Mouse (Mus musculus): ENCODE measurements at regions not wholly inside any gene's neighbourhood (a gene's known extent, or its start where the extent isn't known, plus 50 kb on each side); places are given as distances from the start of the nearest gene placed in this dataset. TPM values are rescaled to one million over a fixed set of nuclear protein-coding genes. Genes with fewer than 3 reads are reported as not detected.
A peak's percentile ranks its signal among the peaks of the same experiment; 100 is the strongest.

MicroRNAs encoded in the stretch of these regions (microRNA counts, 519-probe panel; counts per million panel counts)
- microRNA mmu-miR-1193 (2,940 counts per million, percentile 31 among the panel's probes with 10 or more counts), microRNA mmu-miR-1197 (51.3 counts per million), microRNA mmu-miR-134 (3,778 counts per million, percentile 56 among the panel's probes with 10 or more counts), microRNA mmu-miR-154 (4,607 counts per million, percentile 76 among the panel's probes with 10 or more counts), microRNA mmu-miR-299 (51.3 counts per million), microRNA mmu-miR-300 (4,649 counts per million, percentile 78 among the panel's probes with 10 or more counts), microRNA mmu-miR-3072 (51.3 counts per million), microRNA mmu-miR-323-3p (4,598 counts per million, percentile 75 among the panel's probes with 10 or more counts), microRNA mmu-miR-323-5p (51.3 counts per million), microRNA mmu-miR-329 (4,803 counts per million, percentile 80 among the panel's probes with 10 or more counts), microRNA mmu-miR-369-3p (4,974 counts per million, percentile 86 among the panel's probes with 10 or more counts), microRNA mmu-miR-369-5p (3,675 counts per million, percentile 51 among the panel's probes with 10 or more counts), microRNA mmu-miR-376a (4,974 counts per million, percentile 86 among the panel's probes with 10 or more counts), microRNA mmu-miR-376b (5,393 counts per million, percentile 91 among the panel's probes with 10 or more counts), microRNA mmu-miR-376c (4,769 counts per million, percentile 80 among the panel's probes with 10 or more counts), microRNA mmu-miR-377 (4,607 counts per million, percentile 76 among the panel's probes with 10 or more counts), microRNA mmu-miR-379 (2,914 counts per million, percentile 30 among the panel's probes with 10 or more counts), microRNA mmu-miR-380-3p (1,632 counts per million, percentile 7 among the panel's probes with 10 or more counts), microRNA mmu-miR-380-5p (51.3 counts per million), microRNA mmu-miR-381 (4,436 counts per million, percentile 73 among the panel's probes with 10 or more counts), microRNA mmu-miR-382 (5,025 counts per million, percentile 88 among the panel's probes with 10 or more counts), microRNA mmu-miR-409-3p (2,743 counts per million, percentile 26 among the panel's probes with 10 or more counts), microRNA mmu-miR-409-5p (3,188 counts per million, percentile 38 among the panel's probes with 10 or more counts), microRNA mmu-miR-410 (5,068 counts per million, percentile 88 among the panel's probes with 10 or more counts), microRNA mmu-miR-411 (3,077 counts per million, percentile 34 among the panel's probes with 10 or more counts), microRNA mmu-miR-412 (51.3 counts per million), microRNA mmu-miR-453 (51.3 counts per million), microRNA mmu-miR-485 (51.3 counts per million), microRNA mmu-miR-487b (4,658 counts per million, percentile 78 among the panel's probes with 10 or more counts), microRNA mmu-miR-494 (51.3 counts per million), microRNA mmu-miR-495 (4,931 counts per million, percentile 84 among the panel's probes with 10 or more counts), microRNA mmu-miR-496 (906 counts per million, percentile 2 among the panel's probes with 10 or more counts), microRNA mmu-miR-539 (3,880 counts per million, percentile 58 among the panel's probes with 10 or more counts), microRNA mmu-miR-541 (4,060 counts per million, percentile 64 among the panel's probes with 10 or more counts), microRNA mmu-miR-543 (4,760 counts per million, percentile 79 among the panel's probes with 10 or more counts), microRNA mmu-miR-544 (51.3 counts per million), microRNA mmu-miR-654-3p (1,043 counts per million, percentile 3 among the panel's probes with 10 or more counts), microRNA mmu-miR-654-5p (51.3 counts per million), microRNA mmu-miR-666-3p (51.3 counts per million), microRNA mmu-miR-666-5p (51.3 counts per million), microRNA mmu-miR-667 (3,555 counts per million, percentile 46 among the panel's probes with 10 or more counts), microRNA mmu-miR-668 (51.3 counts per million), microRNA mmu-miR-679 (51.3 counts per million), microRNA mmu-miR-758 (51.3 counts per million), microRNA mmu-miR-882 (51.3 counts per million)

Small RNAs in the stretch of these regions (microRNA-seq; reads per million reads assigned to microRNA genes)
- not detected for gene Gm24321
- gene Gm25252 = not detected
- gene Gm25750 = not detected
- gene Gm27379 = not detected
- gene Gm44322 = not detected
- 544 reads per million, percentile 71 among the genes with 10 or more reads in this experiment for gene Mir1193
- 1.6 reads per million for gene Mir1197
- 1,419 reads per million, percentile 80 among the genes with 10 or more reads in this experiment for gene Mir134
- 1,047 reads per million, percentile 77 among the genes with 10 or more reads in this experiment for gene Mir154
- not detected for gene Mir299a
- not detected for gene Mir299b
- 736 reads per million, percentile 75 among the genes with 10 or more reads in this experiment for gene Mir300
- gene Mir3072 = 24.4 reads per million, percentile 32 among the genes with 10 or more reads in this experiment
- gene Mir323 = 939 reads per million, percentile 77 among the genes with 10 or more reads in this experiment
- gene Mir329 = 134 reads per million, percentile 54 among the genes with 10 or more reads in this experiment
- gene Mir369 = 7,652 reads per million, percentile 95 among the genes with 10 or more reads in this experiment
- gene Mir376a = not detected
- 418 reads per million, percentile 67 among the genes with 10 or more reads in this experiment for gene Mir376b
- gene Mir376c = 443 reads per million, percentile 68 among the genes with 10 or more reads in this experiment
- 71.0 reads per million, percentile 47 among the genes with 10 or more reads in this experiment for gene Mir377
- gene Mir379 = 1,746 reads per million, percentile 81 among the genes with 10 or more reads in this experiment
- not detected for gene Mir380
- gene Mir381 = 3,361 reads per million, percentile 86 among the genes with 10 or more reads in this experiment
- gene Mir382 = 6,293 reads per million, percentile 93 among the genes with 10 or more reads in this experiment
- not detected for gene Mir409
- gene Mir410 = 111 reads per million, percentile 51 among the genes with 10 or more reads in this experiment
- gene Mir411 = 4,563 reads per million, percentile 90 among the genes with 10 or more reads in this experiment
- gene Mir412 = 117 reads per million, percentile 52 among the genes with 10 or more reads in this experiment
- not detected for gene Mir453
- 299 reads per million, percentile 62 among the genes with 10 or more reads in this experiment for gene Mir485
- gene Mir487b = 22,267 reads per million, percentile 98 among the genes with 10 or more reads in this experiment
- 154 reads per million, percentile 55 among the genes with 10 or more reads in this experiment for gene Mir494
- 104 reads per million, percentile 50 among the genes with 10 or more reads in this experiment for gene Mir495
- 214 reads per million, percentile 60 among the genes with 10 or more reads in this experiment for gene Mir496a
- gene Mir539 = not detected
- gene Mir541 = 3,355 reads per million, percentile 86 among the genes with 10 or more reads in this experiment
- gene Mir543 = 645 reads per million, percentile 74 among the genes with 10 or more reads in this experiment
- gene Mir544 = 14.0 reads per million, percentile 25 among the genes with 10 or more reads in this experiment
- not detected for gene Mir654
- gene Mir666 = 64.9 reads per million, percentile 45 among the genes with 10 or more reads in this experiment
- 247 reads per million, percentile 61 among the genes with 10 or more reads in this experiment for gene Mir667
- gene Mir668 = 107 reads per million, percentile 51 among the genes with 10 or more reads in this experiment
- gene Mir679 = 50.5 reads per million, percentile 41 among the genes with 10 or more reads in this experiment
- gene Mir758 = 42.1 reads per million, percentile 39 among the genes with 10 or more reads in this experiment
- gene Mir882 = not detected
